Mouse (Mus musculus) heart, embryonic 16.5 days (tissue): ENCODE results near the gene Defb11. TPM values are rescaled to one million over a fixed set of nuclear protein-coding genes. Genes with fewer than 3 reads are reported as not detected.
"Not testable (repeated sequence)": the region's sequence is repeated elsewhere in the genome, so short reads cannot be mapped to it uniquely, and the experiment has no call there.

Experiments
- ATAC-seq: fragments of 200-750 bp; cut with Nextera tagmentation; replicated peaks from 2 replicates; pipeline ENCODE4 v1.8.0; 2017; ENCODE audit warnings: moderate number of reproducible peaks; ENCODE audit not compliant: insufficient read depth, low FRiP score; ENCODE audit errors: extremely low read depth
- H3K27ac ChIP-seq: fragments of 300-500 bp; sonication (generic); 2 replicates; pipeline ENCODE4 v1.5.1; 2014; ENCODE audit warnings: mild to moderate bottlenecking, low read length, control low read depth, moderate library complexity
- H3K27me3 ChIP-seq: fragments of 300-500 bp; sonication (generic); 2 replicates; pipeline ENCODE4 v1.6.1; 2014; ENCODE audit warnings: low read length, mixed read lengths; ENCODE audit not compliant: control insufficient read depth, insufficient read depth
- H3K36me3 ChIP-seq: fragments of 300-500 bp; sonication (generic); 2 replicates; pipeline ENCODE4 v1.6.1; 2014; ENCODE audit not compliant: control insufficient read depth, insufficient read depth
- H3K4me1 ChIP-seq: fragments of 300-500 bp; sonication (generic); 2 replicates; pipeline ENCODE4 v1.6.1; 2014; ENCODE audit warnings: low read length, mixed read lengths; ENCODE audit not compliant: control insufficient read depth, insufficient read depth
- H3K4me2 ChIP-seq: fragments of 300-500 bp; sonication (generic); 2 replicates; pipeline ENCODE4 v1.6.1; 2014; ENCODE audit warnings: low read depth, mild to moderate bottlenecking, control low read depth, low read length
- H3K4me3 ChIP-seq: fragments of 300-500 bp; sonication (generic); 2 replicates; pipeline ENCODE4 v1.5.1; 2014; ENCODE audit warnings: mild to moderate bottlenecking, control low read depth, low read length
- H3K9ac ChIP-seq: fragments of 300-500 bp; sonication (generic); 2 replicates; pipeline ENCODE4 v1.6.1; 2014; ENCODE audit warnings: low read length, control low read depth
- H3K9me3 ChIP-seq: fragments of 300-500 bp; sonication (generic); replicated peaks from 2 replicates; pipeline ENCODE4 v1.6.1; 2016; ENCODE audit warnings: low read length; ENCODE audit not compliant: control insufficient read depth
- WGBS: fragments of 180-500 bp; shearing (Covaris S2); extraction: QIAGEN DNeasy Blood & Tissue Kit; methylation state at CpG from one replicate; pipeline ENCODE4 v1.1.7; 2014; 5-methylcytosine and 5-hydroxymethylcytosine counted together
- polyA plus RNA-seq: library from polyadenylated mRNA; unstranded; fragments of >200 nt; fragmentation: Nextera tagmentation; extraction: Ambion mirVana; gene quantifications from 2 replicates; pipeline ENCODE4 v1.2.1, GENCODE M21; 2015

The Defb11 gene
- not detected in 2 replicates for polyA plus RNA-seq

- not testable (repeated sequence) for H3K36me3 ChIP-seq, ATAC-seq, H3K9me3 ChIP-seq, H3K27ac ChIP-seq, H3K9ac ChIP-seq, H3K4me3 ChIP-seq, H3K4me2 ChIP-seq, H3K4me1 ChIP-seq, H3K27me3 ChIP-seq
These were observed at the start of gene Defb11 for GRCm38 (mm10) chr8:21906290-21906689. Gene Defb11 (minus strand): TSS chr8:21906412.

- no peak overlapping the region for H3K4me2 ChIP-seq
- H3K4me1 ChIP-seq, result no peaks in the 10 kb centered on the region
- H3K36me3 ChIP-seq, result no peaks in the 10 kb centered on the region
- no peak overlapping the region for H3K4me3 ChIP-seq
- H3K27ac ChIP-seq, result no peak overlapping the region
- no peak for ATAC-seq
- no peaks in the 10 kb centered on the region for H3K27me3 ChIP-seq
- no peaks in the 10 kb centered on the region for H3K9me3 ChIP-seq
- WGBS, result 6% methylated on average over 9 of the region's 9 CpGs
- H3K9ac ChIP-seq, result no peak overlapping the region
These were observed 49.1 kb upstream of the Defb11 start for GRCm38 (mm10) chr8:21955321-21955720.

GRCm38 (mm10) chr8:21947311-21948017 lies 41.3 kb upstream of the Defb11 start:
- Histone ChIP-seq H3K36me3 (no peaks in the 10 kb centered on the region), H3K9me3 (no peaks in the 10 kb centered on the region), H3K4me1 (no peaks in the 10 kb centered on the region), H3K4me2 (no peak overlapping the region), H3K9ac (no peak overlapping the region), H3K27ac (no peak overlapping the region), H3K27me3 (no peaks in the 10 kb centered on the region), H3K4me3 (no peak overlapping the region)
- 62% methylated on average over 9 of the region's 9 CpGs for WGBS
- ATAC-seq, result no peak

GRCm38 (mm10) chr8:21946462-21946861 lies 40.2 kb upstream of the Defb11 start, which contains the start of gene Defb13:
Gene Defb13 (plus strand): TSS chr8:21946762.
- Histone ChIP-seq H3K9ac (no peak within 1 kb of the TSS), H3K4me3 (no peak within 1 kb of the TSS), H3K27ac (no peak within 1 kb of the TSS), H3K9me3 (no peaks in the 10 kb centered on the region), H3K27me3 (no peaks in the 10 kb centered on the region), H3K4me1 (no peaks in the 10 kb centered on the region), H3K4me2 (no peak within 1 kb of the TSS), H3K36me3 (no peaks in the 10 kb centered on the region)
- ATAC-seq, result no peak
- WGBS, result 73% methylated on average over 6 of the region's 6 CpGs

- not testable (repeated sequence) for H3K4me1 ChIP-seq, H3K27me3 ChIP-seq, H3K9ac ChIP-seq, H3K27ac ChIP-seq, ATAC-seq, H3K4me2 ChIP-seq, H3K36me3 ChIP-seq, H3K9me3 ChIP-seq, H3K4me3 ChIP-seq
- WGBS, result 78% methylated on average over 4 of the region's 4 CpGs
These were observed 31.8 kb upstream of the Defb11 start, which contains the start of gene Defb35 for GRCm38 (mm10) chr8:21938052-21938451. Gene Defb35 (plus strand): TSS chr8:21938352.

GRCm38 (mm10) chr8:21932610-21933009 lies 26.4 kb upstream of the Defb11 start, which contains the start of gene Defb15:
Gene Defb15 (minus strand): TSS chr8:21932710.
- no peak within 1 kb of the TSS for H3K9ac ChIP-seq
- H3K4me1 ChIP-seq, result no peaks in the 10 kb centered on the region
- no peaks in the 10 kb centered on the region for H3K27me3 ChIP-seq
- ATAC-seq, result no peak
- H3K4me2 ChIP-seq, result no peak within 1 kb of the TSS
- 84% methylated on average over 6 of the region's 6 CpGs for WGBS
- H3K36me3 ChIP-seq, result no peaks in the 10 kb centered on the region
- no peaks in the 10 kb centered on the region for H3K9me3 ChIP-seq
- no peak within 1 kb of the TSS for H3K4me3 ChIP-seq
- no peak within 1 kb of the TSS for H3K27ac ChIP-seq

GRCm38 (mm10) chr8:21930754-21931153 lies 24.5 kb upstream of the Defb11 start:
- not testable (repeated sequence) for H3K36me3 ChIP-seq, H3K4me3 ChIP-seq, ATAC-seq, H3K27ac ChIP-seq, H3K4me2 ChIP-seq, H3K9ac ChIP-seq, H3K4me1 ChIP-seq, H3K9me3 ChIP-seq, H3K27me3 ChIP-seq
- 73% methylated on average over 3 of the region's 3 CpGs for WGBS

GRCm38 (mm10) chr8:21915625-21916024 lies 9.4 kb upstream of the Defb11 start:
- H3K4me3 ChIP-seq, result no peak overlapping the region
- no peak overlapping the region for H3K4me2 ChIP-seq
- ATAC-seq, result no peak
- no peaks in the 10 kb centered on the region for H3K4me1 ChIP-seq
- H3K36me3 ChIP-seq, result no peaks in the 10 kb centered on the region
- H3K9ac ChIP-seq, result no peak overlapping the region
- H3K27ac ChIP-seq, result no peak overlapping the region
- no peaks in the 10 kb centered on the region for H3K27me3 ChIP-seq
- 67% methylated on average over 3 of the region's 3 CpGs for WGBS
- H3K9me3 ChIP-seq, result no peaks in the 10 kb centered on the region

- H3K27ac ChIP-seq, result no peak overlapping the region
- H3K36me3 ChIP-seq, result no peaks in the 10 kb centered on the region
- H3K27me3 ChIP-seq, result no peaks in the 10 kb centered on the region
- H3K4me1 ChIP-seq, result no peaks in the 10 kb centered on the region
- no peak overlapping the region for H3K9ac ChIP-seq
- no peak overlapping the region for H3K4me3 ChIP-seq
- 29% methylated on average over 2 of the region's 2 CpGs for WGBS
- H3K4me2 ChIP-seq, result no peak overlapping the region
- no peak for ATAC-seq
- H3K9me3 ChIP-seq, result no peaks in the 10 kb centered on the region
These were observed 6.3 kb upstream of the Defb11 start for GRCm38 (mm10) chr8:21912554-21912953.
